Mouse (Mus musculus) megakaryocyte-erythroid progenitor cell, adult 5-6 weeks (primary cell): ENCODE measurements around the gene Supt5. TPM values are rescaled to one million over a fixed set of nuclear protein-coding genes. Genes with fewer than 3 reads are reported as not detected.

Experiments used
- ATAC-seq: replicated peaks from 2 replicates; pipeline ENCODE4 v1.8.0; 2016; ENCODE audit warnings: mild to moderate bottlenecking, inconsistent platforms; ENCODE audit not compliant: severe bottlenecking, poor library complexity, low FRiP score, low TSS enrichment
- total RNA-seq, 2 experiments: library from RNA; stranded (forward) in 1 of 2; stranded (reverse) in 1 of 2; fragments of 200-1000, 215-1000 nt in 1 of 2; fragments of >200 nt in 1 of 2; fragmentation: Nextera tagmentation in 1 of 2; gene quantifications; 2 replicates each; pipeline ENCODE4 v1.2.3; 2014 to 2017

The Supt5 gene
- total RNA-seq, 2 experiments from 2014 or later, result 79.4 to 87.6 TPM

GRCm38 (mm10) chr7:28376011-28376771 is 37.6 kb upstream of the Supt5 start:
- no peak for ATAC-seq

DNA sequence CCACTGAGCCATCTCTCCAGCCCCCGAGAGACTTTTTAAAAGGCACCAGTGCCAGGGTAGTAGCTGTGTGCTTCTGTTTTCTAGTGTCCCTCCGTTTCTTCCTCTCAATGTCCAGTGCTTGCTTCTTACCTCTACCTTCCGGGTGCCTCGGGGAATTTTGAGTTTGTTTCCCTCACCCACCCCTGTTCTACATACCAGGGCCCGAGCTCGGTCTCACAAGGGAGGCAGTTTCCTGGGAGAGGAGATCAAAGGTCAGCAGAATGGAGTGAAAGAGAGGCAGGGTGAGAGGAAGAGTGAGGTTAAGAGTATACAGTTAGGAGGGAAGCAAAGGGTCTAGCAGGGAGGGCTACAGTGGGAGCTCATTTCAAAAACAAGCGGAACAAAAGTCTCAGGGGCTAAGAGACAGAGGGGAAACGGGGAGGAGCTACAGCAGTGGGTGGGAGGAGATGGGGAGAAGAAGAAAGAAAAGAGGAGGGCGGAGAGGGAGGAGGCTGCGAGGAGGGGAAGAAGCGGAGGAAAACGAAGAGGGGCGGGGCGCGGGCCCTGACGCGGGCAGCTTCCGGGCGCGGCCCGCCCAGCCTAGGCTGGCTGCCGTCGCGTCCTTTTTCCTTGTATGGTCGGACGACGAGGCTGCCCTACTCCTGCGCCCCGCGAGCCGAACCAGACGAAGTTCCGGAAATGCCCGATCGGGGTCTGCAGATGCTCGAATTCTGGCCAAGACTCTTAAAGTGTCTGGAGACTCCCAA is 36.8 kb upstream of the Supt5 start:
- peak; percentile 39 for ATAC-seq

DNA sequence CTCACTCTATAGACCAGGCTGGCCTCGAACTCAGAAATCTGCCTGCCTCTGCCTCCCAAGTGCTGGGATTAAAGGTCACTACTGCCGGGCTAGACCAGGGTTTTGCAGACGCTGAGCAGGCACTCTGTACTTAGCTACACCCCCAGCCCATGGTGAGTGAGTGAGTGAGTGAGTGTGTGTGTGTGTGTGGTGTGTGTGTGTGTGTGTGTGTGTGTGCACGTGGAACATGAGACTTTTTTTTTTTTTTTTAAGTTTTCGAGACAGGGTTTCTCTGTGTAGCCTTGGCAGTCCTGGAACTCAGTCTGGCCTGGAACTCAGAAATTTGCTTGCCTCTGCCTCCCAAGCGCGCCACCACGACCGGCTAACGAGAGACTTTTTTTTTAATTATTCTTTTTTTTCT is 36.1 kb upstream of the Supt5 start:
- no peak for ATAC-seq

DNA sequence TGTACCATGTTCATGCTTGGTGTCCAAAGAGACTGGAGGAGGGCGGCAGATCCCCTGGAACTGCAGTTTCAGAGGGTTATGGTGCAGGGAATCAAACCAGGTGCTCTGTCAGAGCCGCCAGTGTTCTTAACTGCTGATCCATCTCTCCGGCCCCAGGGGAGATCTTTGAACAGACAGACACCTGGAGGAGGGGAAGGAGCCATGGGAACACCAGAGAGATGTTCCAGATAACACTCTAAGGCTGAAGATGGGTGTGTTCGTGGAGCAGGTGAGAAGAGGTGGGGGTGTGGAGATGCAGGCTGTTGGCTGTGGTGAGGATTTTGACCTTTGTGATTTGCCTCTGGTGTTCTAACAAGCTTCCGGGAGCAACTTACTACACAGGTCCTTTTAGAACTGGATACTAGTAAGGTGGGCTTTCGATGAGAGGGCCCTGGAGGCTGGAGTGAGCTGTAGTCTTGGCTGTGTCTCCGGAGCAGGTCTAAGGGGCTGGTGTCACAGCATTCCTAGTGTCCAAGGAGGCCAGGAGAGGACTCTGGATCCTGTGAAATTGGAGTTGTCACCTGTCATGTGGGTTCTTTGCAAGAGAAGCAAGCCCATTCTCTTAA is 35.4 kb upstream of the Supt5 start:
- ATAC-seq, result no peak

- no peak for ATAC-seq
Measured at GRCm38 (mm10) chr7:28373131-28373581, 34.6 kb upstream of the Supt5 start.

DNA sequence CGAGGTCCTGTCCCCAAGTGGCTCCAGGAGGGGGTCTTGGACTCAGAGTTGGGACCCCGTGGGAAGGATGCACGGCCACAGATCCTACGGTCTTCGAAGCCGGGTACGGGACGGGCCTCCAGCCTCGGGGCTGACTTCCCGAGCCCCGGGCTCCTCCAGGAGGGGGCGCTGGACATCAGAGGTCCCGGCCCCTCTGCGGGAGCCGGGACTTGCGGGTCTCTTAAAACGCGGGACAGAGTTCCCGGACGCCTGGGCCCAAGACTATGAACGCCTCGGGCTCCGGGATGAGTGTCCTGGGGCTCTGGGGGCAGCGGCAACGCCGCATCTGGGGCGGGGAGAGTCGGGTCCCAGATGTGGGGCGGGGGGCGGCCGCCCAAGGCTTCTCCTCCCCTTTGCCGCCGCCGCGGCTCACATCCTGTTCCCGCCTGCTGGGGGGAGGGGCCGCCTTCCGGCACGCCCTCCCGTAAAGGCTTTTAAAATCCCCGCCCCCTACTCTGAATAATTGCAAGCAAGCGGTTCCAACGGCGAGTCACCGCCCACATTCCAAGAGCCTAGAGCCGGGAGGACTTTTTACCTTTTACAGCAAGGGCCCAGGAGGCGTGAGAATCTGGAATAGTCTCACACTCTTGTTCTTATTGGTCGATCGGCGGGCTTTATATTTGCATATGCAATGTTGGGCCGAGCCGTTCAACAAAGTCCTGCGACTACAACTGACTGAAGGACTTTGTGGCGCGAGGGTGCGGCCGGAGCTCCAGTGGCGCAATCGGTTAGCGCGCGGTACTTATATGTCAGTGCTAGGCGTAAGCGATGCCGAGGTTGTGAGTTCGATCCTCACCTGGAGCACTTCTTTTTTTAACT is 33.9 kb upstream of the Supt5 start, which contains the start of gene Plekhg2:
Gene Plekhg2 (minus strand): TSS at position 349 of the 858 bp plus-strand sequence.
- ATAC-seq, result peak; percentile 76

DNA sequence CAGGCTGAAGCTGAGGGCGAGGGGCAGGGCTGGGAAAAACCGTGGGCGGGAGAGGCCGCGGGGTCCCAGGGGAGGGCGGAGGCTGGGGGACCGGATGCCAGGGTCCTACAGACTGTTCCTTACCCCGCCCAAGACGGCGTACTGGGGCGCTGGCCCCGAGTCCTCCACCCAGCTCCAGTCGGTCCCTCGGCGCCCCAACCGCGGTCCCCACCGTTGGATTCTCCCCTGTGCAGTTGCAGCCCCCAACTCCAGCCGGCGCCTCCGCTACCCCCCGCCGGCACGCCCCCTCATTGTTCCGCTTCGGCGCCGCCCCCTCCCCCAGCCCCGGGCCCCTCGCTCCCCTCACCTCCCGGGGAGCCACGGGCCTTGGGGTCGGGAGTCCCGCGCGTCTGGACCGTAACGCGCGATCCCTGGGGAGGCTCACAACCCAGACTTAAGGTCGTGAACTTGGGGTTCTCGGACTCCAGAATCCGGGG is 33.0 kb upstream of the Supt5 start:
- no peak for ATAC-seq

GRCm38 (mm10) chr7:28370977-28371513 is 32.5 kb upstream of the Supt5 start:
- ATAC-seq, result no peak

- no peak for ATAC-seq
Measured at GRCm38 (mm10) chr7:28370051-28370450, 31.5 kb upstream of the Supt5 start.

DNA sequence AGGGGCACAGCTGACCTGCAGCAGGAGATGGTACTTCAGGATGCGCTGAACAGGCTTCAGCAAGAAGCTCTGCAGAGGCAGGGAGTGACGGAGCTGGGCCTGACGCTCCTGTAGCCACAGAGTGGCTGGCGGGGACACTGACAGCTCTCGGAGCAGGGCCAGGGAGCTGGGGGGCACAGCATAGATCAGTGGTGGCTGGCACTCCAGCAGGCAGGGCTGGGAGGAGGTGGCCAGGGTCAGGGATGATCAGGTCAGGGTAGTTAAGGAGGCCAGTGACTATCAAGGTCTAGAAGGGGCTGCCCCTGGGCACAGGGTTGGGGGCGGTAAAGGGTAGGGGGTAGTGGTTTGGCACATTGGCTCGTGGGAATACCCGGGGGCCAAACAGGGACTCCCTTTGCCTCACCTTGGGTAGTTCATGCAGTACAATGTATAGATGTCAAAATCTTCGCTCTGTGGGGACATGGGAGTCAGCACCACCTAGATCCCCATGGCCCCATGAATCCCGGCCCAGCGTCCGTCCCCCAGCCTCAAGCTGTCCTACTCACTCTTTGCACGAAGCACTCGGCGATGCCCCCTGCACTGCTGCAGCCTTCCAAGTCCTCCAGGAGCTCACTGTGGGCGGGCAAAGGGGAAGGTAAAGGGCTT is 29.9 kb upstream of the Supt5 start:
- no peak for ATAC-seq

- ATAC-seq, result no peak
Measured at GRCm38 (mm10) chr7:28367663-28368275, 29.2 kb upstream of the Supt5 start.

GRCm38 (mm10) chr7:28362441-28363060 is 24.0 kb upstream of the Supt5 start:
- no peak for ATAC-seq

- no peak for ATAC-seq
Measured at GRCm38 (mm10) chr7:28361647-28362341, 23.2 kb upstream of the Supt5 start.

- no peak for ATAC-seq
Measured at GRCm38 (mm10) chr7:28360291-28360690, 21.7 kb upstream of the Supt5 start.

- no peak for ATAC-seq
Measured at GRCm38 (mm10) chr7:28359854-28360253, 21.3 kb upstream of the Supt5 start.

GRCm38 (mm10) chr7:28358431-28358830 is 19.9 kb upstream of the Supt5 start:
- no peak for ATAC-seq

DNA sequence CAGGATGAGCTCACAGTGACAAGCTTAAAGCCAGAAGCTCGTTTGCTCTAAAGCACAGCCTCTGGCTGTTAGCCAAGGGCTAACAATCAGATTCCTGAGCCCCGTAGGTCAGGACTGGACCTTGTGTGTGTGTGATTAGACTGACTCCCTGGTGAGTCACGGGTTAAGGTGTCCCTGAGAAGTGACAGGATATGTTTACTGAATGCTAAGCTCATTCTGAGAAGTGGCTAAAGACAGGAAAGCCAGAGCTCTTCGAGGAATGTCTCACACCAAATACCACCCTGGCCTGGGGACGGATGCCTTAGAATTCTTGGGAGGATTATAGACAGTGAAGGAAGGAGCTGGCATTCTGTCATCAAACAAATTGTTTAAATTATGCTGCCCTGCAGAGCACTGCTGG is 19.4 kb upstream of the Supt5 start:
- no peak for ATAC-seq
